Mouse (Mus musculus): Measurements from ENCODE around the gene Dlx3. TPM values are rescaled to one million over a fixed set of nuclear protein-coding genes. Genes with fewer than 3 reads are reported as not detected.

Dlx3 gene
- polyA plus RNA-seq, 1 experiment from 2014 or later: 0.05 TPM

GRCm38 (mm10) chr11:95087301-95088228 is 32.4 kb upstream of the Dlx3 start:
- DNase-seq (ENCODE audit: low spot score): no peak
- ATAC-seq: no peak
- peaks cover 16% of the 10 kb centered on the region for H3K4me1 ChIP-seq (ENCODE audit: insufficient read depth, low read depth, low read length)
- H3K27ac ChIP-seq (ENCODE audit: low read length): peak overlapping the region; percentile 67
- no peaks in the 10 kb centered on the region for H3K9me3 ChIP-seq (ENCODE audit: low read length)
- no peak overlapping the region for H3K9ac ChIP-seq (replicated peaks; ENCODE audit: low read depth)
- no peak overlapping the region for H3K4me2 ChIP-seq (replicated peaks; ENCODE audit: low read depth, low read length)
- no peaks in the 10 kb centered on the region for H3K36me3 ChIP-seq (ENCODE audit: insufficient read depth, low read length)
- TF ChIP-seq EP300 (IDR thresholded peaks at IDR 0.05) (no peak), CTCF (IDR thresholded peaks at IDR 0.05) (no peak)
- no peak overlapping the region for H3K4me3 ChIP-seq (ENCODE audit: low read depth, low read length)
- H3K27me3 ChIP-seq (replicated peaks; ENCODE audit: insufficient read depth, low read length): no peaks in the 10 kb centered on the region
- WGBS: 35% methylated on average over 17 of the region's 17 CpGs

GRCm38 (mm10) chr11:95088286-95088685 is 31.6 kb upstream of the Dlx3 start:
- no peak for ATAC-seq
- WGBS: 53% methylated on average over 7 of the region's 7 CpGs
- no peak overlapping the region for H3K4me3 ChIP-seq (ENCODE audit: low read depth, low read length)
- no peak overlapping the region for H3K9ac ChIP-seq (replicated peaks; ENCODE audit: low read depth)
- peaks cover 16% of the 10 kb centered on the region for H3K4me1 ChIP-seq (ENCODE audit: insufficient read depth, low read depth, low read length)
- peak overlapping the region; percentile 67 for H3K27ac ChIP-seq (ENCODE audit: low read length)
- no peaks in the 10 kb centered on the region for H3K27me3 ChIP-seq (replicated peaks; ENCODE audit: insufficient read depth, low read length)
- no peak overlapping the region for H3K4me2 ChIP-seq (replicated peaks; ENCODE audit: low read depth, low read length)
- no peak for TF ChIP-seq EP300 (IDR thresholded peaks at IDR 0.05)
- no peak for TF ChIP-seq CTCF (IDR thresholded peaks at IDR 0.05)
- no peaks in the 10 kb centered on the region for H3K36me3 ChIP-seq (ENCODE audit: insufficient read depth, low read length)
- DNase-seq (ENCODE audit: low spot score): no peak
- no peaks in the 10 kb centered on the region for H3K9me3 ChIP-seq (ENCODE audit: low read length)

DNA sequence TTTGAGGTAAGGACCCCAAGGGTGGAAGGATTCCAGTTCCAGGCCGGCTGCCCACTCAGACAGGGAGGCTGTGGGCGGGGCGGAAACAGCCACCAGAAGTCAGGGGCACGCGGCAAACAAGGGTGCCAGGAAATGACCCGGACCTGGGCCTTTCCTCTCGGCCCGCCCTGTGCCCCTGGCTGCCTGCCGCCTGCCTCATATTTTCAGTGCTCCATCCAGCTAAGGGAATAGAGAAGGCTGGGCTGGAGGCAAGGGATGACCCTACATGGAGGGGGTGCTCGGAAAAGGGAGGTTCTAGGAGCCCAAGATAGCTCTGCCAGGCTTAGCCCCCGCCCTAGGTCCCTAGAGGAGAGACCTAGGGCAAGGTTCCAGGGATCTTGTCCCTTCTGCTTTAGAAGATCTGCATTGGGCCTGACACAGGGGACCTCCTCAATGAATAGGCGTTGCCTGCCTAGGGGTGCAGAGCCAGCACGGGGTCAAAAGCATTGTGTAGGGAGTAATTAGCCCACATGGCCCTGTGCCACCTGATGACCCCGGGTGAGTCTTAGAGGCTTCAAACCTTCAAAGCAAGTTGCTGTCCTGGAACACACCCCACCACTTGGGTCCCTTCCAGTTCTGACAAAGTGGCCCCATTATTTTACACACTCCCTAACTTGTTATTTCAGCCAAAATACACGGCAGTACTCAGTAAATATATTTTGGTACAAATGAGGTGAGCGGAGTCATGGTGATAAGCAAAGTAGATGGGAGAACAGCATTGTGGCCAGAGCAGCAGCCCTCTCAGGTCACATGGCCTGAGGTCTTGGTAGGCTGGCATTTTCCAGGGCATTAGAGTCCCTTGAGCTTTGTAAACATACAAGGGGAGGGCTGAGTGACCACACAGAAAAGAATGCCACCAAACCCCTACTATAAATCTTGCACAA is 30.8 kb upstream of the Dlx3 start:
- WGBS: 41% methylated on average over 16 of the region's 16 CpGs
- Histone ChIP-seq H3K27me3 (replicated peaks; ENCODE audit: insufficient read depth, low read length) (no peaks in the 10 kb centered on the region), H3K9me3 (ENCODE audit: low read length) (no peaks in the 10 kb centered on the region), H3K4me2 (replicated peaks; ENCODE audit: low read depth, low read length) (no peak overlapping the region), H3K9ac (replicated peaks; ENCODE audit: low read depth) (no peak overlapping the region), H3K27ac (ENCODE audit: low read length) (peak overlapping the region; percentile 67), H3K4me1 (ENCODE audit: insufficient read depth, low read depth, low read length) (peaks cover 16% of the 10 kb centered on the region), H3K4me3 (ENCODE audit: low read depth, low read length) (no peak overlapping the region), H3K36me3 (ENCODE audit: insufficient read depth, low read length) (no peaks in the 10 kb centered on the region)
- TF ChIP-seq EP300 (IDR thresholded peaks at IDR 0.05) (peak; percentile 89), CTCF (IDR thresholded peaks at IDR 0.05) (no peak)
- DNase-seq (ENCODE audit: low spot score) (peak; percentile 67), ATAC-seq (peak; percentile 89)

DNA sequence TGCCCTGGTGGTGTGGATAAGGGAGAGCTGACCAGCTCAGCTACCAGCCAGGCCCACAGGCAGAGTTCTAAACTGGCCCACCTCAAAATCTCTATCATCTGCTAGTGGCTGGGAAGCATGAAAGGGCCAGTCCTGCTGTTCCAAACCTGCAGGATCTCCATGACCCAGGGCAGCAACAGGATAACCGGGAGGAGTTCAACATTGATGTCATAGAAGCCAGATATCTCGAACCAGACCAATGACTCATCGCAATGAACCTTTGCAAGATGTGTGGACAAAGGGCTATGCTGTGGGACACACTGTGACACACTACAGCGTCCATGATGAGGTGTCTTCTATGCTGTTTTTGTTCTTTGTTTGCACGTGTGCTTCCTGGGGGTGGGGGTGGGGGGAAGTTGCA is 26.8 kb upstream of the Dlx3 start:
- Histone ChIP-seq H3K27ac (ENCODE audit: low read length) (no peak overlapping the region), H3K9me3 (ENCODE audit: low read length) (no peaks in the 10 kb centered on the region), H3K27me3 (replicated peaks; ENCODE audit: insufficient read depth, low read length) (no peaks in the 10 kb centered on the region), H3K36me3 (ENCODE audit: insufficient read depth, low read length) (no peaks in the 10 kb centered on the region), H3K4me3 (ENCODE audit: low read depth, low read length) (no peak overlapping the region), H3K9ac (replicated peaks; ENCODE audit: low read depth) (no peak overlapping the region), H3K4me1 (ENCODE audit: insufficient read depth, low read depth, low read length) (peaks cover 21% of the 10 kb centered on the region), H3K4me2 (replicated peaks; ENCODE audit: low read depth, low read length) (no peak overlapping the region)
- ATAC-seq (no peak), DNase-seq (ENCODE audit: low spot score) (no peak)
- no peak for TF ChIP-seq CTCF (IDR thresholded peaks at IDR 0.05)
- TF ChIP-seq EP300 (IDR thresholded peaks at IDR 0.05): peak; percentile 60
- 63% methylated on average over 5 of the region's 5 CpGs for WGBS

DNA sequence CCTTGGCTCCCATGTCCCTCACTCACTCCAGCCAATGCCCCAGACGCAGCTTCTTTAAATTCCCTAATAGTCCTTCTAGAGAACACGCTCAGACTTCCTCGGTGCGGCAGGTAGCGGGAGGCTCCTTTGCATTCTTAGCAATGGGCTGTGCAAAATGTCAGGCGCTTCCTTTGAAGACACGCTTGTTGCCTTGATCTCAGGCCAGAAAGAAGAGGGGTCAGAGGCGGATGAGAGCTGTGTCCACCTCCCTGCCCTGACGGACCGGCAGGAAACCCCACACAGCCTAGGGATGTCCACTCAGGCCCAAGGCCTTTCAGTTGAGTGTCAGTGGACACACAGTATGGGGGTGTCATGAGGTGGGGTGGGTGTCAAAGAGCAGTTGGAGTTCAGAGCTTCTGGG is 24.3 kb upstream of the Dlx3 start:
- 62% methylated on average over 10 of the region's 10 CpGs for WGBS
- Histone ChIP-seq H3K36me3 (ENCODE audit: insufficient read depth, low read length) (no peaks in the 10 kb centered on the region), H3K9ac (replicated peaks; ENCODE audit: low read depth) (no peak overlapping the region), H3K9me3 (ENCODE audit: low read length) (no peaks in the 10 kb centered on the region), H3K4me3 (ENCODE audit: low read depth, low read length) (no peak overlapping the region), H3K4me1 (ENCODE audit: insufficient read depth, low read depth, low read length) (peaks cover 17% of the 10 kb centered on the region), H3K27me3 (replicated peaks; ENCODE audit: insufficient read depth, low read length) (no peaks in the 10 kb centered on the region), H3K27ac (ENCODE audit: low read length) (no peak overlapping the region), H3K4me2 (replicated peaks; ENCODE audit: low read depth, low read length) (no peak overlapping the region)
- ATAC-seq (no peak), DNase-seq (ENCODE audit: low spot score) (no peak)
- no peak for TF ChIP-seq EP300 (IDR thresholded peaks at IDR 0.05)

All from lung, postnatal 0 days (tissue).